Mouse (Mus musculus) thymus, adult 18-20 months (tissue): ENCODE data around the gene Mrpl51.

Experiments
- DNase-seq, 2 experiments: peaks; one replicate each; pipeline ENCODE4 v3.0.0; 2022; ENCODE audit warnings: mixed read lengths in 2 of 2

Mrpl51 gene

GRCm38 (mm10) chr6:125191332-125192015, at the start of gene Mrpl51, which contains the start of gene Ncapd2:
Mrpl51 (plus strand) TSS chr6:125191801.
Ncapd2 (minus strand) TSS chr6:125191701.
- peak; percentile 95 to 97 for DNase-seq

- DNase-seq, result no peak
Measured at GRCm38 (mm10) chr6:125142436-125142835, 49.2 kb upstream of the Mrpl51 start.

- no peak for DNase-seq
Measured at GRCm38 (mm10) chr6:125143128-125143527, 48.5 kb upstream of the Mrpl51 start.

GRCm38 (mm10) chr6:125143904-125144303, 47.7 kb upstream of the Mrpl51 start:
- DNase-seq, result no peak

GRCm38 (mm10) chr6:125145001-125145400, 46.6 kb upstream of the Mrpl51 start, which contains the start of gene Iffo1:
Iffo1 (plus strand) TSS chr6:125145241.
- DNase-seq, result peak; percentile 73 to 87

- DNase-seq, result no peak
Measured at GRCm38 (mm10) chr6:125145479-125145951, 46.1 kb upstream of the Mrpl51 start.

- no peak for DNase-seq
Measured at GRCm38 (mm10) chr6:125146148-125146547, 45.5 kb upstream of the Mrpl51 start.

GRCm38 (mm10) chr6:125146797-125147196, 44.8 kb upstream of the Mrpl51 start:
- DNase-seq, result no peak

GRCm38 (mm10) chr6:125147329-125147728, 44.3 kb upstream of the Mrpl51 start:
- DNase-seq, result no peak

- no peak for DNase-seq
Measured at GRCm38 (mm10) chr6:125148251-125148925, 43.2 kb upstream of the Mrpl51 start.

- no peak for DNase-seq
Measured at GRCm38 (mm10) chr6:125148926-125149568, 42.6 kb upstream of the Mrpl51 start.

GRCm38 (mm10) chr6:125149569-125149950, 42.0 kb upstream of the Mrpl51 start:
- DNase-seq, result no peak

GRCm38 (mm10) chr6:125152212-125153017, 39.2 kb upstream of the Mrpl51 start:
- DNase-seq, result no peak

GRCm38 (mm10) chr6:125153018-125153389, 38.6 kb upstream of the Mrpl51 start:
- DNase-seq, result no peak

GRCm38 (mm10) chr6:125153682-125154081, 37.9 kb upstream of the Mrpl51 start:
- no peak for DNase-seq

- DNase-seq, result no peak
Measured at GRCm38 (mm10) chr6:125154550-125154949, 37.1 kb upstream of the Mrpl51 start.

GRCm38 (mm10) chr6:125155262-125155661, 36.3 kb upstream of the Mrpl51 start:
- no peak for DNase-seq

- DNase-seq, result no peak
Measured at GRCm38 (mm10) chr6:125156491-125156890, 35.1 kb upstream of the Mrpl51 start.

GRCm38 (mm10) chr6:125156903-125157614, 34.5 kb upstream of the Mrpl51 start:
- no peak for DNase-seq

- DNase-seq, result no peak
Measured at GRCm38 (mm10) chr6:125158944-125159492, 32.6 kb upstream of the Mrpl51 start.

- DNase-seq, result no peak
Measured at GRCm38 (mm10) chr6:125159773-125160557, 31.6 kb upstream of the Mrpl51 start.
